Mouse (Mus musculus) lung, adult 2 months (tissue): Measurements from ENCODE around the gene Csrnp1. TPM values are rescaled to one million over a fixed set of nuclear protein-coding genes. Genes with fewer than 3 reads are reported as not detected.

ENCODE experiments used
- DNase-seq: peaks from one replicate; pipeline ENCODE4 v3.0.0; 2022
- H3K4me1 ChIP-seq: fragments of 200-500 bp; 2 replicates; pipeline ENCODE4 v1.6.1; 2011; ENCODE audit warnings: low read length; ENCODE audit not compliant: control insufficient read depth, insufficient read depth
- H3K4me3 ChIP-seq: fragments of 200-500 bp; replicated peaks from 2 replicates; pipeline ENCODE3; 2011; ENCODE audit warnings: low read depth, mild to moderate bottlenecking, control low read depth, low read length; ENCODE audit errors: extremely low read depth
- CTCF ChIP-seq: fragments of 200-500 bp; IDR thresholded peaks from 2 replicates; pipeline ENCODE4 v1.5.1; 2011; ENCODE audit warnings: mild to moderate bottlenecking, low read length, control low read depth; ENCODE audit not compliant: insufficient read depth
- POLR2A ChIP-seq: fragments of 200-500 bp; IDR thresholded peaks from 2 replicates; pipeline ENCODE4 v1.6.1; 2011; ENCODE audit warnings: low read depth, mild to moderate bottlenecking, control low read depth, low read length, borderline replicate concordance; ENCODE audit errors: extremely low read depth
- WGBS: fragments of 180-500 bp; shearing (Covaris S2); methylation state at CpG from one replicate; pipeline ENCODE4 v1.1.7; 2018; 5-methylcytosine and 5-hydroxymethylcytosine counted together
- polyA plus RNA-seq: library from polyadenylated mRNA; depleted of rRNA; stranded (reverse); fragments of >200 nt; gene quantifications from 2 replicates; pipeline ENCODE4 v1.2.3, GENCODE M21; 2012; rRNA removed

Gene Csrnp1
- polyA plus RNA-seq, 1 experiment: 53.3 TPM

DNA sequence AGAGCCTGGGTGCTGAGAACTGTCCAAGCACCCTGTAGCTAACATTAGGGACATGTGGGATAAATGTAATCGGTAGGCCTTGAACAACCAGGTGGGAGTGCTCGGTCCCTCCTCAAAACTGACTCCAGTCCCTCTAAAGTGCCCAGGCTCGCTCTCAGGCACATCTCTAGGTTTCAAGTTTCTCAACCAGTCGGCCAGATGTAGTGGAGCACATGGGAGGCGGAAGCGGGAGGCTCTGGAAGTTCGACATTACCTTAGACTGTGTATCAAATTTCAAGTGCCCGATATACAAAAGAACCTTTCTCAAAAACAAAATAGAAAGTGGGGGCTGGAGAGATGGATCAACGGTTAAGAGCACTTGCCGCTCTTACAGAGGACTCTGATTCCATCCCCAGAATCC, 44.8 kb downstream of the Csrnp1 start:
- H3K4me3 ChIP-seq: no peak overlapping the region
- TF ChIP-seq POLR2A (no peak), CTCF (no peak)
- DNase-seq: no peak
- 70% methylated on average over 10 of the region's 10 CpGs for WGBS
- H3K4me1 ChIP-seq: peaks cover 5% of the 10 kb centered on the region; the same call in 1 of the 2 replicates

DNA sequence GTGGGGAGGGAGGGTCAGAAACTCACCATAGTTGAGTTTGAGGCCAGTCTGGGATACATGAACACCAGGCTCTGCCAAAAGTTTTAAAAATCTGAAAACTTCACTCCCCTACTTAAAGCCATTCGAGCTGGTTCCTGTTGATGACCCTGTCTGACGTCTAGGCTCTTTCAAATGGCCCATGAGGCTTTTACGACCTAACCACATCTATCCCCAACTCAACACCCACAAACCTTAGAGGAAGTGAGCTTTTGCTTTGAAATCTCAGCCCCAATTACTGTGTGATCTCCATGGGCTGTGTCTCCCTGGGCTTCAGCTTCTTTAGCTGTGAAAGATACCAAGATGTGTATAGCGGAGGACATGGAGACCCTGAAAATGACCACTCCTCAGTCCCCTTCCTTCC, 46.0 kb downstream of the Csrnp1 start:
- 78% methylated on average over 4 of the region's 4 CpGs for WGBS
- DNase-seq: no peak
- Histone ChIP-seq H3K4me3 (no peak overlapping the region), H3K4me1 (peaks cover 5% of the 10 kb centered on the region; the same call in 1 of the 2 replicates)
- TF ChIP-seq POLR2A: no peak
- no peak for TF ChIP-seq CTCF

DNA sequence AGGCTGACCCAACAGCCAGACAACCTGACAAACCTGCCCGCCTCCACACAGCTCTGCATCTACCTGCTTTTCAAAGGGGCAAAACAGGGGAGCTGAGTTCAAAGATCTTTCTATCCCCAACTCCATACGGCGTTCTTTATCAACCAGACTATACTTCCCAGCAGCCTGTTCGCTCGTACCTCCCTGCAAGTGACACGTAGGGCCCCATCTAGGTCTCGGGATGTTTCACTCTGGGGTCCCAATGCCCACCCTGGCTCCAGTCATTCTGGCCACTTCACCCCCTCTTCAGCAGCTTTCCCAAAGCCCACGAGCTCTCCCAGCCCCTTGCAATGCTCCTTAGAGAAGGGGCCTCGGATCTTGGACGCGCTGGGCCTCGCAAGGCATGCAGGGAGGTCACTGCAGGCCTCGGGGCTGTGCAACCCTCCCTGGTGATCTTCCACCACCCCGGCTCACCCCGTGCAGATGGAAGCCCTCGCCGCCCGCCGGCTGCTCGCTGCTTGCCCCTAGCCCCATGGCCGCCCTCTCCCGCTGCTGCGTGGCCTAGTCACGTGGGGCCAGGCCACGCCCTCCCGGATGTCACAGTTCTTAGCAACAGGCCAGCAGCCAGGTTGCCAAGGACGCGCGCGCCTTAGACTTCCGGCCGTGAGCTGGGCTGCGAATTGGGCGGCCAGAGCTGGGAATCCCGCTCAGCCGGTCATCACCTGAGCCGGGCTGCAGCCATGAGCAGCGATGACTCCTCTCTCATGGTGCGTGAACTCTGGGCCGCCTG, 47.3 kb downstream of the Csrnp1 start, which contains the start of the genes Gorasp1 and Ttc21a:
Gene Gorasp1, minus strand, starts transcription at position 561 of the 769 bp plus-strand sequence.
Gene Ttc21a, plus strand, starts transcription at position 602 of the 769 bp plus-strand sequence.
- no peak for TF ChIP-seq CTCF
- peak; percentile 61; the same call in 1 of the 2 replicates for TF ChIP-seq POLR2A
- Histone ChIP-seq H3K4me1 (peaks cover 5% of the 10 kb centered on the region; the same call in 1 of the 2 replicates), H3K4me3 (peak within 1 kb of the TSS; percentile 95)
- WGBS: 4% methylated on average over 40 of the region's 40 CpGs
- peak; percentile 95 for DNase-seq

DNA sequence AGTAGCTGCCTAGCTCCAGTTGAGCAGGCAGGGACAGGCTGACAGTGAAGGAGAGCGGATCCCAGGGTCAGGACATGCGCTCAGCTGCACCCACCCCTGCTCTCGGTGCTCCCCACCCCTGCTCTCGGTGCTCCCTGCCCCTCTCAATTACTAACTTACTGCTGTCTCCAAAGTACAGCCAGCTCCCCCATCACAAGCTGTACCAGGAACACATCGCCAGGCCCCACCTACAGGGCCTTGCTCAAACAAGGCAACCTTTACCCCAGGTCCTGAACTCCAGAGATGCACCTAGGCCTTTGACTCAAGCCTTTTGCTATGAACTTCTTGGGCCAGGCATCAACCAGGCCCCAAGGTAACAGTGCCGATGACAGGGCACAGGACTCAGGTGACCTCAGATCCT, 50.8 kb downstream of the Csrnp1 start:
- 93% methylated on average over 6 of the region's 6 CpGs for WGBS
- TF ChIP-seq POLR2A: no peak
- TF ChIP-seq CTCF: no peak
- peaks cover 5% of the 10 kb centered on the region; the same call in 1 of the 2 replicates for H3K4me1 ChIP-seq
- H3K4me3 ChIP-seq: no peak overlapping the region
- DNase-seq: no peak

GRCm38 (mm10) chr9:119932358-119932757, 52.1 kb downstream of the Csrnp1 start:
- no peak for DNase-seq
- WGBS: 79% methylated on average over 12 of the region's 12 CpGs
- TF ChIP-seq POLR2A (no peak), CTCF (no peak)
- no peak overlapping the region for H3K4me3 ChIP-seq
- H3K4me1 ChIP-seq: peaks cover 5% of the 10 kb centered on the region; the same call in 1 of the 2 replicates

- 64% methylated on average over 5 of the region's 5 CpGs for WGBS
- H3K4me1 ChIP-seq: no peaks in the 10 kb centered on the region
- no peak overlapping the region for H3K4me3 ChIP-seq
- DNase-seq: no peak
- no peak for TF ChIP-seq CTCF
- TF ChIP-seq POLR2A: no peak
These were observed 58.0 kb downstream of the Csrnp1 start for GRCm38 (mm10) chr9:119926497-119926896.

DNA sequence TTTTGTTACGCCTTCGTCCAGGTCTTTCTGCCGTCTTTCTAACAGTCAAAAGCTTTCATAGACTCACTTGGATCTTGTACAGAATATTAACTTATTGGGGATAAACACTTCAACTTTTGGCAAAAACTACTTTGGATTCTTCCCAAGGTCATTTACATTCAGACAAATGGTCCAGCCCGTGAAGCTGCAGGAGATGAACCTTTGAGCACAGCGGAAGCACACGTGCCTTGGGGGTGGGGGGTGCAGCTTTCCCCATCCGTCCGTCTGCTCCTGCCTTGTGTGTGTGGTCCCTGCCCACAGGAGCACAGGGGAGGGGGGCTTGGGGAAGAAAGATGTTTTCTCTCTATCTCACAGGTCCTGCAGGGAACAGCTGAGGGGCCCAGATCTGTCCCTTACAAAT, 58.7 kb downstream of the Csrnp1 start:
- no peaks in the 10 kb centered on the region for H3K4me1 ChIP-seq
- DNase-seq: no peak
- 61% methylated on average over 8 of the region's 8 CpGs for WGBS
- no peak overlapping the region for H3K4me3 ChIP-seq
- no peak for TF ChIP-seq CTCF
- TF ChIP-seq POLR2A: no peak

DNA sequence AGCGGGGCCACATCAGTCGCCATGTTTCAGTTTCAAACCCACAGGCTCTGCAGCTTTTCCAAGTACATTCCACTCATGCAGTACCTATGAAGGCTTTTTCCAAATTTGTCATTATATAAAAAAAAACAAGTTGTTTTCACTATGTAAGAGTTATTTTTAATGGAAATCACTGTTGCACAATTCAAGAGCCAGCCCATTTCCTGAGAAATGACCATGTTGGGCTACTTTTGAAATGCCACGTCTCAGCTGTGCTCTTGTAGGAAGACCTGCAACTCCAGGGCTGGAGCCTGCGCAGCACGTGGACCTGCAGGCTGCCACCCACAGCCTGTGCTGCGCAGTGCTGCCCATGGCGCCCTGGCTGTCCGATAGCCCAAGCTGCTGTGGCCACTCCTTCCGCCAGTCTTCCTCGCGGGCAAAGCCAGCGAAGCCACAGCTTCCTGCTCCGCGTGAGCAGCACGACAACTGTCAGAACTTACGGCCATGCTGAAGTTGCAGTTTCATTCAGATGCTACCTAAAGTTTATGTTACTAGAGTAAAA, 59.3 kb downstream of the Csrnp1 start:
- WGBS: 68% methylated on average over 16 of the region's 16 CpGs
- H3K4me3 ChIP-seq: no peak overlapping the region
- H3K4me1 ChIP-seq: no peaks in the 10 kb centered on the region
- no peak for DNase-seq
- TF ChIP-seq CTCF (no peak), POLR2A (peak; percentile 43; the same call in 1 of the 2 replicates)

DNA sequence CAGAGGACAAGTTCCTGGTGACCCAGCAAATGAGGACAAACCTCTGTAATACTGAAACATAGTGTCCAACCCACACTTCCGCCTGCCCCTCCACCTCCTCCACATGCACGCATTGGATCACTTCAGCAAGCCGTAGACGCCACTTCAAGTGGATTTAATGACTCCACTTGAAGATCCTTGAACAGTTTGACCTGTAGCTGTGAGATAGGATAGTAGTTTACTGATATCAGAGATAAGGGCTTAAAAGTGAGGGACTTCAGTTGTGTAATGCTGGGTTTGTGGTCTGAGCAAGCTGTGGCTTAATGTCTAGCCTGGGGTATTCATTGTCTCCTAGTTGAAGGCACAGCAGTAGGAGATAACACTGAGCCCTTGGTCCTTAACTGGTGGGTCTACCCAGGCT, 61.0 kb downstream of the Csrnp1 start:
- DNase-seq: no peak
- no peaks in the 10 kb centered on the region for H3K4me1 ChIP-seq
- 68% methylated on average over 4 of the region's 4 CpGs for WGBS
- H3K4me3 ChIP-seq: no peak overlapping the region
- no peak for TF ChIP-seq POLR2A
- no peak for TF ChIP-seq CTCF

Other genes with a start within 250 kb of the Csrnp1 start
- 0.01 and 0.02 TPM in 2 replicates for gene Scn11a, start 159.2 kb downstream of the Csrnp1 start, polyA plus RNA-seq
- 35.9 and 47.3 TPM in 2 replicates for gene Wdr48, start 89.8 kb downstream of the Csrnp1 start, polyA plus RNA-seq
- 15.7 and 16.2 TPM in 2 replicates for gene Gorasp1, start 47.1 kb downstream of the Csrnp1 start, polyA plus RNA-seq
- gene Ttc21a, start 47.1 kb downstream of the Csrnp1 start, polyA plus RNA-seq: 9.5 and 11.4 TPM in 2 replicates
- 0.62 and 2.7 TPM in 2 replicates for gene Xirp1, start 38.9 kb upstream of the Csrnp1 start, polyA plus RNA-seq
- 8.4 and 10.9 TPM in 2 replicates for gene Cx3cr1, start 85.2 kb upstream of the Csrnp1 start, polyA plus RNA-seq
- gene Ccr8, start 107.5 kb upstream of the Csrnp1 start, polyA plus RNA-seq: 1.3 and 1.5 TPM in 2 replicates
- gene Slc25a38, start 125.7 kb upstream of the Csrnp1 start, polyA plus RNA-seq: 34.2 and 41.9 TPM in 2 replicates
- 1,383 and 1,388 TPM in 2 replicates for gene Rpsa, start 143.0 kb upstream of the Csrnp1 start, polyA plus RNA-seq
- gene Mobp, start 165.0 kb upstream of the Csrnp1 start, polyA plus RNA-seq: not detected in 2 replicates